Mouse (Mus musculus) intestine, embryonic 16.5 days (tissue): ENCODE measurements at regions not wholly inside any gene's neighbourhood (a gene's known extent, or its start where the extent isn't known, plus 50 kb on each side); places are given as distances from the start of the nearest gene placed in this dataset.

ENCODE experiments used
- ATAC-seq: fragments of 200-750 bp; cut with Nextera tagmentation; 2 replicates; pipeline ENCODE4 v1.8.0; 2017; ENCODE audit warnings: moderate TSS enrichment, moderate library complexity
- H3K27ac ChIP-seq: fragments of 300-500 bp; sonication (generic); 2 replicates; pipeline ENCODE4 v1.5.1; 2014; ENCODE audit warnings: mild to moderate bottlenecking, low read length
- H3K27me3 ChIP-seq: fragments of 300-500 bp; sonication (generic); replicated peaks from 2 replicates; pipeline ENCODE4 v1.6.1; 2014; ENCODE audit warnings: low read length, control low read depth, mixed read lengths; ENCODE audit not compliant: control insufficient read depth, insufficient read depth
- H3K36me3 ChIP-seq: fragments of 300-500 bp; sonication (generic); 2 replicates; pipeline ENCODE4 v1.6.1; 2014; ENCODE audit warnings: low read length, control low read depth; ENCODE audit not compliant: control insufficient read depth, insufficient read depth
- H3K4me1 ChIP-seq: fragments of 300-500 bp; sonication (generic); 2 replicates; pipeline ENCODE4 v1.6.1; 2014; ENCODE audit warnings: low read length, control low read depth, mixed read lengths; ENCODE audit not compliant: control insufficient read depth, insufficient read depth
- H3K4me2 ChIP-seq: fragments of 300-500 bp; sonication (generic); 2 replicates; pipeline ENCODE4 v1.6.1; 2014; ENCODE audit warnings: low read depth, low read length, control low read depth
- H3K4me3 ChIP-seq: fragments of 300-500 bp; sonication (generic); 2 replicates; pipeline ENCODE4 v1.5.1; 2014; ENCODE audit warnings: mild to moderate bottlenecking, low read length
- H3K9ac ChIP-seq: fragments of 300-500 bp; sonication (generic); 2 replicates; pipeline ENCODE4 v1.6.1; 2014; ENCODE audit warnings: low read depth, low read length
- H3K9me3 ChIP-seq: fragments of 300-500 bp; sonication (generic); 2 replicates; pipeline ENCODE4 v1.6.1; 2016; ENCODE audit warnings: low read length, control low read depth; ENCODE audit not compliant: control insufficient read depth
- WGBS: fragments of 180-500 bp; shearing (Covaris S2); extraction: QIAGEN DNeasy Blood & Tissue Kit; methylation state at CpG from one replicate; pipeline ENCODE4 v1.1.7; 2014; 5-methylcytosine and 5-hydroxymethylcytosine counted together

GRCm38 (mm10) chr13:41541139-41541538 lies 54.0 kb upstream of the Nedd9 start:
- no peak overlapping the region for H3K4me2 ChIP-seq
- WGBS = 87% methylated on average over 3 of the region's 3 CpGs
- no peaks in the 10 kb centered on the region for H3K9me3 ChIP-seq
- H3K27ac ChIP-seq = no peak overlapping the region
- H3K9ac ChIP-seq = no peak overlapping the region
- ATAC-seq = no peak
- H3K4me3 ChIP-seq = no peak overlapping the region
- no peaks in the 10 kb centered on the region for H3K36me3 ChIP-seq
- no peaks in the 10 kb centered on the region for H3K4me1 ChIP-seq
- no peaks in the 10 kb centered on the region for H3K27me3 ChIP-seq

- Histone ChIP-seq H3K27me3 (no peaks in the 10 kb centered on the region), H3K4me3 (no peak overlapping the region), H3K9me3 (no peaks in the 10 kb centered on the region), H3K27ac (no peak overlapping the region), H3K9ac (no peak overlapping the region), H3K36me3 (no peaks in the 10 kb centered on the region), H3K4me2 (no peak overlapping the region), H3K4me1 (peaks cover 4% of the 10 kb centered on the region; the same call in 1 of the 2 replicates)
- ATAC-seq = no peak
- 89% methylated on average over 8 of the region's 8 CpGs for WGBS
Observed at GRCm38 (mm10) chr13:41546063-41546462, 58.9 kb upstream of the Nedd9 start.

GRCm38 (mm10) chr13:41546531-41546930 lies 59.2 kb upstream of the Tmem170b start:
- no peaks in the 10 kb centered on the region for H3K36me3 ChIP-seq
- H3K4me1 ChIP-seq = peaks cover 4% of the 10 kb centered on the region; the same call in 1 of the 2 replicates
- no peak for ATAC-seq
- H3K27me3 ChIP-seq = no peaks in the 10 kb centered on the region
- H3K4me3 ChIP-seq = no peak overlapping the region
- H3K9me3 ChIP-seq = no peaks in the 10 kb centered on the region
- H3K4me2 ChIP-seq = no peak overlapping the region
- H3K9ac ChIP-seq = no peak overlapping the region
- H3K27ac ChIP-seq = no peak overlapping the region
- WGBS = 82% methylated on average over 9 of the region's 9 CpGs

- no peak for ATAC-seq
- no peak overlapping the region for H3K4me3 ChIP-seq
- H3K9ac ChIP-seq = no peak overlapping the region
- H3K36me3 ChIP-seq = no peaks in the 10 kb centered on the region
- no peaks in the 10 kb centered on the region for H3K9me3 ChIP-seq
- H3K4me1 ChIP-seq = peaks cover 4% of the 10 kb centered on the region; the same call in 1 of the 2 replicates
- H3K27me3 ChIP-seq = no peaks in the 10 kb centered on the region
- H3K4me2 ChIP-seq = no peak overlapping the region
- 69% methylated on average over 6 of the region's 6 CpGs for WGBS
- H3K27ac ChIP-seq = no peak overlapping the region
Observed at GRCm38 (mm10) chr13:41549283-41549682, 56.4 kb upstream of the Tmem170b start.

GRCm38 (mm10) chr13:41550246-41550900 lies 55.3 kb upstream of the Tmem170b start:
- Histone ChIP-seq H3K9me3 (no peaks in the 10 kb centered on the region), H3K9ac (no peak overlapping the region), H3K4me2 (no peak overlapping the region), H3K27me3 (no peaks in the 10 kb centered on the region), H3K36me3 (no peaks in the 10 kb centered on the region), H3K4me3 (no peak overlapping the region), H3K4me1 (peaks cover 4% of the 10 kb centered on the region; the same call in 1 of the 2 replicates), H3K27ac (no peak overlapping the region)
- WGBS = 52% methylated on average over 8 of the region's 8 CpGs
- ATAC-seq = peak; percentile 55; the same call in 1 of the 2 replicates

- no peaks in the 10 kb centered on the region for H3K36me3 ChIP-seq
- ATAC-seq = no peak
- H3K4me2 ChIP-seq = no peak overlapping the region
- no peaks in the 10 kb centered on the region for H3K9me3 ChIP-seq
- no peak overlapping the region for H3K4me3 ChIP-seq
- WGBS = 63% methylated on average over 14 of the region's 14 CpGs
- H3K4me1 ChIP-seq = peaks cover 4% of the 10 kb centered on the region; the same call in 1 of the 2 replicates
- H3K9ac ChIP-seq = no peak overlapping the region
- H3K27ac ChIP-seq = no peak overlapping the region
- H3K27me3 ChIP-seq = no peaks in the 10 kb centered on the region
Observed at GRCm38 (mm10) chr13:41551711-41552349, 53.9 kb upstream of the Tmem170b start.

- no peak overlapping the region for H3K4me2 ChIP-seq
- no peaks in the 10 kb centered on the region for H3K27me3 ChIP-seq
- H3K36me3 ChIP-seq = no peaks in the 10 kb centered on the region
- ATAC-seq = no peak
- H3K9ac ChIP-seq = no peak overlapping the region
- H3K4me3 ChIP-seq = no peak overlapping the region
- no peaks in the 10 kb centered on the region for H3K9me3 ChIP-seq
- H3K27ac ChIP-seq = no peak overlapping the region
- 79% methylated on average over 7 of the region's 7 CpGs for WGBS
- H3K4me1 ChIP-seq = peaks cover 4% of the 10 kb centered on the region; the same call in 1 of the 2 replicates
Observed at GRCm38 (mm10) chr13:41554401-41554800, 51.3 kb upstream of the Tmem170b start.
